Mouse (Mus musculus) ES-E14 (cell line): ENCODE data around the gene Polg. TPM values are rescaled to one million over a fixed set of nuclear protein-coding genes. Genes with fewer than 3 reads are reported as not detected.
A peak's percentile ranks its signal among the peaks of the same experiment; 100 is the strongest.

Source experiments
- DNase-seq: peaks from one replicate; pipeline ENCODE4 v3.0.0-alpha.2; 2013; ENCODE audit warnings: low read depth, low spot score
- H3K27ac ChIP-seq: 2 replicates; pipeline ENCODE4 v1.5.1; 2012; ENCODE audit warnings: low read depth, mild to moderate bottlenecking, low read length, moderate library complexity, mixed read lengths; ENCODE audit not compliant: poor library complexity, insufficient read depth, severe bottlenecking
- H3K36me3 ChIP-seq: 2 replicates; pipeline ENCODE4 v1.6.1; 2012; ENCODE audit warnings: mild to moderate bottlenecking, low read length, moderate library complexity, mixed read lengths; ENCODE audit not compliant: control insufficient read depth, poor library complexity, insufficient read depth, severe bottlenecking
- H3K4me1 ChIP-seq, 2 experiments: fragments of 150-350 bp in 1 of 2; sonication (generic) in 1 of 2; 2 replicates each; pipeline ENCODE4 v1.6.1; 2012; ENCODE audit warnings: low read length in 2 of 2, mild to moderate bottlenecking in 1 of 2, mixed read lengths in 1 of 2; ENCODE audit not compliant: control insufficient read depth in 2 of 2, insufficient read depth in 2 of 2, poor library complexity in 1 of 2
- H3K4me3 ChIP-seq, 2 experiments: fragments of 150-350 bp in 1 of 2; sonication (generic) in 1 of 2; 2 replicates each; pipeline ENCODE4 v1.5.1; 2012; ENCODE audit warnings: low read length in 2 of 2, low read depth in 1 of 2, mild to moderate bottlenecking in 1 of 2, mixed read lengths in 1 of 2; ENCODE audit not compliant: insufficient read depth in 1 of 2, poor library complexity in 1 of 2, severe bottlenecking in 1 of 2
- H3K9ac ChIP-seq: 2 replicates; pipeline ENCODE4 v1.6.1; 2012; ENCODE audit warnings: low read depth, mild to moderate bottlenecking, low read length, mixed read lengths; ENCODE audit not compliant: poor library complexity, insufficient read depth, severe bottlenecking
- H3K9me3 ChIP-seq: fragments of 150-350 bp; sonication (generic); 2 replicates; pipeline ENCODE4 v1.6.1; 2012; ENCODE audit warnings: low read depth, mild to moderate bottlenecking, low read length; ENCODE audit not compliant: control insufficient read depth, insufficient read depth
- CHD2 ChIP-seq: IDR thresholded peaks from 2 replicates; pipeline ENCODE4 v1.6.1; 2014; ENCODE audit warnings: mild to moderate bottlenecking, low read depth, low read length, inconsistent platforms
- HCFC1 ChIP-seq: IDR thresholded peaks from 2 replicates; pipeline ENCODE4 v1.6.1; 2012; ENCODE audit warnings: low read length, inconsistent platforms, borderline replicate concordance; ENCODE audit not compliant: insufficient read depth
- MAFK ChIP-seq: IDR thresholded peaks from 2 replicates; pipeline ENCODE4 v1.6.1; 2014; ENCODE audit warnings: mild to moderate bottlenecking, low read depth, low read length, inconsistent platforms; ENCODE audit not compliant: insufficient read depth
- ZC3H11A ChIP-seq: IDR thresholded peaks from 2 replicates; pipeline ENCODE4 v1.6.1; 2012; ENCODE audit warnings: low read depth, mild to moderate bottlenecking, inconsistent platforms, low read length, borderline replicate concordance
- ZNF384 ChIP-seq: IDR thresholded peaks from 2 replicates; pipeline ENCODE4 v1.6.1; 2012; ENCODE audit warnings: low read depth, low read length, inconsistent platforms
- in situ Hi-C, 2 experiments: fragments of 600-800 bp; cut with MboI; formaldehyde crosslinking; loops; one replicate each; pipeline ENCODE4 v1.15.1; 2025; ENCODE audit warnings: low sequenced_read_pairs in 2 of 2, inconsistent platforms in 1 of 2; ENCODE audit not compliant: unreplicated experiment in 2 of 2
- total RNA-seq: library from RNA; depleted of rRNA; stranded (reverse); fragments of 300-350 nt; gene quantifications from 2 replicates; pipeline ENCODE4 v1.2.3, GENCODE M21; 2012

The Polg gene
- total RNA-seq, 1 experiment = 163 TPM

- in situ Hi-C loops = no loop called here
- peak overlapping the region in 1 of 2 experiments; percentile 10; a peak in 1 of 4 replicates for H3K4me3 ChIP-seq
- peaks cover 10 to 34% of the 10 kb centered on the region in 2 experiments for H3K4me1 ChIP-seq
- no peaks in the 10 kb centered on the region for H3K9me3 ChIP-seq
- no peak for DNase-seq
- H3K27ac ChIP-seq = peak overlapping the region; percentile 67
- no peaks in the 10 kb centered on the region for H3K36me3 ChIP-seq
- H3K9ac ChIP-seq = no peak overlapping the region
- TF ChIP-seq CHD2 = no peak
- no peak for TF ChIP-seq ZC3H11A
- no peak for TF ChIP-seq HCFC1
- no peak for TF ChIP-seq MAFK
- TF ChIP-seq ZNF384 = no peak
Observed at GRCm38 (mm10) chr7:79486528-79486927, 20.4 kb upstream of the Polg start.

- Histone ChIP-seq H3K9me3 (no peaks in the 10 kb centered on the region), H3K4me1 (peaks cover 8 to 34% of the 10 kb centered on the region in 2 experiments), H3K4me3 (peak overlapping the region in 1 of 2 experiments; percentile 29; a peak in 1 of 4 replicates), H3K9ac (peak overlapping the region; percentile 26; the same call in 1 of the 2 replicates), H3K36me3 (peaks cover 7% of the 10 kb centered on the region; the same call in 1 of the 2 replicates), H3K27ac (peak overlapping the region; percentile 57; the same call in 1 of the 2 replicates)
- TF ChIP-seq ZNF384 (no peak), MAFK (no peak), HCFC1 (no peak), ZC3H11A (no peak), CHD2 (no peak)
- in situ Hi-C loops = no loop called here
- no peak for DNase-seq
Observed at GRCm38 (mm10) chr7:79474831-79475399, 8.8 kb upstream of the Polg start.

- in situ Hi-C loops = no loop called here
- TF ChIP-seq ZNF384 (peak; percentile 72; the same call in 1 of the 2 replicates), ZC3H11A (no peak), CHD2 (peak; percentile 37; the same call in 1 of the 2 replicates)
Observed at GRCm38 (mm10) chr7:79473496-79474194, 7.5 kb upstream of the Polg start.

GRCm38 (mm10) chr7:79472792-79473191 is 6.6 kb upstream of the Polg start:
- TF ChIP-seq MAFK = peak; percentile 90
- no peak for TF ChIP-seq ZC3H11A
- no peak for TF ChIP-seq ZNF384
- TF ChIP-seq HCFC1 = no peak
- no peak for TF ChIP-seq CHD2
- Histone ChIP-seq H3K4me1 (peaks cover 8 to 45% of the 10 kb centered on the region in 2 experiments), H3K27ac (no peak overlapping the region; the same call in 1 of the 2 replicates), H3K9ac (no peak overlapping the region), H3K36me3 (peaks cover 7% of the 10 kb centered on the region; the same call in 1 of the 2 replicates), H3K9me3 (no peaks in the 10 kb centered on the region), H3K4me3 (no peak overlapping the region)
- DNase-seq = peak; percentile 73
- in situ Hi-C loops = no loop called here

More at GRCm38 (mm10) chr7:79473496-79474194, 7.5 kb upstream of the Polg start:
- Histone ChIP-seq H3K27ac (peak overlapping the region; percentile 74), H3K36me3 (peaks cover 7% of the 10 kb centered on the region; the same call in 1 of the 2 replicates), H3K9me3 (no peaks in the 10 kb centered on the region), H3K4me1 (peaks cover 8 to 39% of the 10 kb centered on the region in 2 experiments), H3K4me3 (no peak overlapping the region), H3K9ac (no peak overlapping the region)
- peak; percentile 51 for DNase-seq
